Mouse (Mus musculus) lung, embryonic 14.5 days (tissue): ENCODE results near the gene Insyn1. TPM values are rescaled to one million over a fixed set of nuclear protein-coding genes. Genes with fewer than 3 reads are reported as not detected.

Experiments used
- ATAC-seq: fragments of 200-750 bp; cut with Nextera tagmentation; 2 replicates; pipeline ENCODE4 v1.8.0; 2017; ENCODE audit warnings: mild to moderate bottlenecking, moderate TSS enrichment, moderate library complexity; ENCODE audit not compliant: insufficient read depth
- DNase-seq: peaks from one replicate; pipeline ENCODE4 v3.0.0-alpha.2; 2015
- H3K27ac ChIP-seq: fragments of 300-500 bp; sonication (generic); 2 replicates; pipeline ENCODE4 v1.5.1; 2014; ENCODE audit warnings: low read depth, mild to moderate bottlenecking, moderate library complexity
- H3K27me3 ChIP-seq: fragments of 300-500 bp; sonication (generic); 2 replicates; pipeline ENCODE4 v1.6.1; 2014; ENCODE audit warnings: low read length, control low read depth; ENCODE audit not compliant: insufficient read depth
- H3K36me3 ChIP-seq: fragments of 300-500 bp; sonication (generic); 2 replicates; pipeline ENCODE4 v1.6.1; 2014; ENCODE audit warnings: control low read depth; ENCODE audit not compliant: insufficient read depth
- H3K4me1 ChIP-seq: fragments of 300-500 bp; sonication (generic); 2 replicates; pipeline ENCODE4 v1.6.1; 2014; ENCODE audit warnings: antibody characterized with exemption, control low read depth; ENCODE audit not compliant: insufficient read depth
- H3K4me2 ChIP-seq: fragments of 300-500 bp; sonication (generic); 2 replicates; pipeline ENCODE4 v1.6.1; 2014; ENCODE audit warnings: mild to moderate bottlenecking
- H3K4me3 ChIP-seq: fragments of 300-500 bp; sonication (generic); 2 replicates; pipeline ENCODE4 v1.5.1; 2014; ENCODE audit warnings: low read depth, low read length
- H3K9ac ChIP-seq: fragments of 300-500 bp; sonication (generic); 2 replicates; pipeline ENCODE4 v1.6.1; 2014
- H3K9me3 ChIP-seq: fragments of 300-500 bp; sonication (generic); 2 replicates; pipeline ENCODE4 v1.6.1; 2016; ENCODE audit warnings: low read depth, low read length, control low read depth
- CTCF ChIP-seq: IDR thresholded peaks from 2 replicates; pipeline ENCODE4 v1.5.1; 2016; ENCODE audit warnings: antibody characterized with exemption, low read depth
- WGBS: fragments of 180-500 bp; shearing (Covaris S2); extraction: QIAGEN DNeasy Blood & Tissue Kit; methylation state at CpG from one replicate; pipeline ENCODE4 v1.1.7; 2014; 5-methylcytosine and 5-hydroxymethylcytosine counted together
- polyA plus RNA-seq: library from polyadenylated mRNA; unstranded; fragments of >200 nt; fragmentation: Nextera tagmentation; extraction: Ambion mirVana; gene quantifications from 2 replicates; pipeline ENCODE4 v1.2.1, GENCODE M21; 2014

Gene Insyn1
- polyA plus RNA-seq, 1 experiment from 2014 or later = 3.0 TPM

DNA sequence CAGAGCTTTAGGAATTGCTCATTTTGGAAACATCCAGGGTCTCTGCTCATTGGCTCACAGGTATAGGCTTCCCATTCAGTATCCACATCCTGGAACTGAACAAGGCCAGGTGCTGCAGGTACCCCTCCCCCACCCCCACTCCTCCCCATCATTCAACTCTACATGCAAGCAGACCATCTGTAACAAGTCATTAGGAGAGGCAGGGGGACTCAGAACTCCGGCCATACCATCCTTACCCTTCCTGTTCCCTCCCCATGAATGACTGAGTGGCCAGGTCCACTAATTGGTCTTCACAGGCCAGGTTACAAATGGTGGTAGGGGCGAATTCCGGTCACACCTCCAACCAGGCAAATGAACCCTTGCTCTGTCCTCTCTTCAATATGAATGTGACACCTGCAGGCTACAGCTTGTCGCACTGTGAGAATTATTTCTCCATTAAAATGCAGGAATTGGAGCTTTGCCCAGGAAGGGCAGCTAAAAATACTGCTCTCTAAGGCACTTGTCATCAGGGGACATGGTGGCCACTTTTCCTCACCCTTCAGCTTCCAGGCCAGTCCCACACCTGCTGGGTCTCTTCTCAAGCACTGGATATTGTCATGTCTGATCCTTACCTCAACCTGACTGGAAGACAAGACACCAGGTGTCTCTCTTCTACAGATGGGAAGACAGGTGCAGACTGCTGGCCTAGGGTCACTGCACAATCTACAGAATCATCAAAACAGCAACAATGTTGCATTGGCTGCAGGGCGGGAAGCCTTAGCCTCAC lies 32.6 kb downstream of the Insyn1 start:
- no peak for DNase-seq
- TF ChIP-seq CTCF = no peak
- WGBS = 65% methylated on average over 5 of the region's 5 CpGs
- Histone ChIP-seq H3K9ac (no peak overlapping the region), H3K4me3 (no peak overlapping the region), H3K27ac (no peak overlapping the region), H3K4me1 (no peaks in the 10 kb centered on the region), H3K4me2 (no peak overlapping the region), H3K27me3 (no peaks in the 10 kb centered on the region), H3K36me3 (peaks cover 15% of the 10 kb centered on the region), H3K9me3 (no peaks in the 10 kb centered on the region)
- ATAC-seq = no peak

- H3K9me3 ChIP-seq = no peaks in the 10 kb centered on the region
- H3K9ac ChIP-seq = no peak overlapping the region
- no peak overlapping the region for H3K27ac ChIP-seq
- ATAC-seq = no peak
- H3K4me3 ChIP-seq = no peak overlapping the region
- H3K4me1 ChIP-seq = no peaks in the 10 kb centered on the region
- H3K36me3 ChIP-seq = peaks cover 21% of the 10 kb centered on the region
- no peak overlapping the region for H3K4me2 ChIP-seq
- 39% methylated on average over 4 of the region's 4 CpGs for WGBS
- no peaks in the 10 kb centered on the region for H3K27me3 ChIP-seq
- peak; percentile 9 for DNase-seq
- TF ChIP-seq CTCF = no peak
Observed at GRCm38 (mm10) chr9:58521883-58522423, 33.5 kb downstream of the Insyn1 start.

DNA sequence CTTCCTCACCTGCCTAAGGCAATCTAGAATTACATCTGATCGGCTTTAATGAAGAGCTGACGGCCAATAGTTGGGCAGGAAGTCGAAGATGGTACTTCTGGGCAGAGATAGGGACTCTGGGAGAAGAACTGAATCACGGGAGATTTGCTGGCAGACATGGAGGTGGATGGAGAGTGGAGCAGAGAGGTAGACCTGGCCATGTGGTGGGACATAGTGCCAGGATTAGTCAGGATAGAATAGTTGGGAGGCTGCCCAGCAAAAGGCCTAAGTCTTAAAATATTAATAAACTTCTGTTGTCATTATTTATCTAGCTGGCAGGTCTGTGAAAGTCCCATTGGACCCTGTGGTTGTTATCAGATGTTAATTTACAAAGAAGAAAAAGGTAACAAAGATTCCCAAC lies 36.7 kb downstream of the Insyn1 start:
- Histone ChIP-seq H3K27ac (no peak overlapping the region), H3K9me3 (no peaks in the 10 kb centered on the region), H3K27me3 (no peaks in the 10 kb centered on the region), H3K4me2 (no peak overlapping the region), H3K4me1 (no peaks in the 10 kb centered on the region), H3K9ac (no peak overlapping the region), H3K36me3 (peaks cover 35% of the 10 kb centered on the region), H3K4me3 (no peak overlapping the region)
- DNase-seq (no peak), ATAC-seq (no peak)
- 84% methylated on average over 4 of the region's 4 CpGs for WGBS
- no peak for TF ChIP-seq CTCF

GRCm38 (mm10) chr9:58527841-58528240 lies 39.4 kb downstream of the Insyn1 start:
- 76% methylated on average over 4 of the region's 4 CpGs for WGBS
- no peak for TF ChIP-seq CTCF
- ATAC-seq = no peak

GRCm38 (mm10) chr9:58530407-58530806 lies 42.0 kb downstream of the Insyn1 start:
- 88% methylated on average over 13 of the region's 13 CpGs for WGBS
- H3K4me2 ChIP-seq = no peak overlapping the region
- H3K27me3 ChIP-seq = no peaks in the 10 kb centered on the region
- TF ChIP-seq CTCF = no peak
- no peak overlapping the region for H3K27ac ChIP-seq
- ATAC-seq (no peak), DNase-seq (no peak)
- H3K9me3 ChIP-seq = no peaks in the 10 kb centered on the region
- H3K4me3 ChIP-seq = no peak overlapping the region
- H3K36me3 ChIP-seq = peaks cover 40% of the 10 kb centered on the region
- H3K9ac ChIP-seq = no peak overlapping the region
- no peaks in the 10 kb centered on the region for H3K4me1 ChIP-seq

More at GRCm38 (mm10) chr9:58527841-58528240, 39.4 kb downstream of the Insyn1 start:
- Histone ChIP-seq H3K27me3 (no peaks in the 10 kb centered on the region), H3K4me3 (no peak overlapping the region), H3K9me3 (no peaks in the 10 kb centered on the region), H3K27ac (no peak overlapping the region), H3K4me2 (no peak overlapping the region), H3K4me1 (no peaks in the 10 kb centered on the region), H3K36me3 (peaks cover 39% of the 10 kb centered on the region), H3K9ac (no peak overlapping the region)
- DNase-seq = no peak

GRCm38 (mm10) chr9:58532236-58532635 lies 43.8 kb downstream of the Insyn1 start:
- ATAC-seq (no peak), DNase-seq (no peak)
- Histone ChIP-seq H3K4me3 (no peak overlapping the region), H3K27ac (no peak overlapping the region), H3K9ac (no peak overlapping the region), H3K27me3 (no peaks in the 10 kb centered on the region), H3K4me1 (no peaks in the 10 kb centered on the region), H3K9me3 (no peaks in the 10 kb centered on the region), H3K36me3 (peaks cover 45% of the 10 kb centered on the region), H3K4me2 (no peak overlapping the region)
- WGBS = 87% methylated on average over 4 of the region's 4 CpGs
- TF ChIP-seq CTCF = no peak

DNA sequence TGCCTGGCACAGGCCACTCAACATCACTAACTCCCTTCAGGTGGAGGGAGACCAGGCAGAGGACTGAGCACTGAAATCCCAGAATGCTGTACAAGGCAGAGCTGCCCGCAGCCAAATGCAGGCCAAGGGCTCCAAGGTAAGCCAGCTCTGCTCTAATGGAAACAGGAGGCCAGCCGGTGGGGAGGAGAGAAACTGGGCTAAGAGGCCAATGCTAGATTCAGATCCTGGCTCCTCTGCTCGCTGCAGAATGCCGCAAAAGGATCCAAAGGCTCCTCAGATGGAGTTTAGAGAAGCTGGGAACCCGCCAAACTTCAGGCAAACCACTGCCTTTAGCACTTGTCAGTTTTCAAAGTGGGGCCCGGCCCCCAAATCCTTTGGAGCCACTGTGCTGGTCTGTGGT lies 44.9 kb downstream of the Insyn1 start:
- 88% methylated on average over 6 of the region's 6 CpGs for WGBS
- Histone ChIP-seq H3K27ac (no peak overlapping the region), H3K36me3 (peaks cover 44% of the 10 kb centered on the region), H3K9me3 (no peaks in the 10 kb centered on the region), H3K9ac (no peak overlapping the region), H3K4me2 (no peak overlapping the region), H3K4me3 (no peak overlapping the region), H3K4me1 (no peaks in the 10 kb centered on the region), H3K27me3 (no peaks in the 10 kb centered on the region)
- TF ChIP-seq CTCF = no peak
- DNase-seq (no peak), ATAC-seq (no peak)
